Mouse (Mus musculus) gastrocnemius, adult 8-10 months (tissue): ENCODE data around the gene Thada. TPM values are rescaled to one million over a fixed set of nuclear protein-coding genes. Genes with fewer than 3 reads are reported as not detected.
"Not testable (repeated sequence)": the region's sequence is repeated elsewhere in the genome, so short reads cannot be mapped to it uniquely, and the experiment has no call there.

Source experiments
- DNase-seq, 2 experiments: peaks; one replicate each; pipeline ENCODE4 v3.0.0; 2022; ENCODE audit warnings: low spot score in 2 of 2
- total RNA-seq, 4 experiments: library from RNA; stranded (reverse); gene quantifications; 2 replicates each; pipeline ENCODE4 v1.2.4; 2022

Thada gene
- total RNA-seq, 4 experiments from 2014 or later, result 4.4 to 6.3 (median 5.6) TPM

DNA sequence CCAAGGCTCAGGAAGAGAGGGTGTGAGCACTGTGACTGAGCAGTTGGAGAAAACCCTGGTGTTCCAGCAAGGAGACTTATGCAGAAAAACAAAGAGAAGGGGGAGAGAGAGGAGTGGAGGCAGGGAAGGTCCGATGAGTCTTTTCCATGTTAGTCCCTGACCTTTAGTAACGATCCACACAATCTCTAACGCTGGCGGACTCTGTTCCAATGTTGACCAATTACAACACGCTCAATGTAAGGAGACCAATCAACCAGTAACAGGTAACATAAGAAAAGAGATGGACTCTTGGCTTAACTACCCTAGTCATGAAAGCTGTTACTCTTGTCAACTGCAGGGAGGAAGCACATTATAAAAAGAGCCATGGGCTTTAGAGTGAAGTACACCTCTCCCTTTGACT lies 160.9 kb downstream of the Thada start:
- no peak for DNase-seq

DNA sequence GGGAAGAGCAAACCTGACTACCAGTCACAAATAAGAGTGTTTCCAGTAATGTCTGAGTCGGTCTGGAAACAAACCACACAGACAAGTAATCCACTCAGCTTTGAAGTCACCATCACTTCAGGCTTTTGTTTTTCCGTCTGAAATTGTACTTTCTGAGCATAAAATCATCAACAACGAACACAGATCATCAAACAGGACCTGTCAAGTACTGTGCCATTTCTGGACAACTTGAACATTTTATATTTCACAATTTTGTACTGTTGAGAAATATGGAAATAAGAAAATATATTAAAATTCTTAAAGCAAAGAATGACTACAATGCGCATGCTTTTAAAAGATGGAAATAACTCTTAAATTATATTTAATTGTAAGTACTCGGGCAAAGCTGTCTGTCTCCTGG lies 161.9 kb downstream of the Thada start:
- DNase-seq, result no peak

DNA sequence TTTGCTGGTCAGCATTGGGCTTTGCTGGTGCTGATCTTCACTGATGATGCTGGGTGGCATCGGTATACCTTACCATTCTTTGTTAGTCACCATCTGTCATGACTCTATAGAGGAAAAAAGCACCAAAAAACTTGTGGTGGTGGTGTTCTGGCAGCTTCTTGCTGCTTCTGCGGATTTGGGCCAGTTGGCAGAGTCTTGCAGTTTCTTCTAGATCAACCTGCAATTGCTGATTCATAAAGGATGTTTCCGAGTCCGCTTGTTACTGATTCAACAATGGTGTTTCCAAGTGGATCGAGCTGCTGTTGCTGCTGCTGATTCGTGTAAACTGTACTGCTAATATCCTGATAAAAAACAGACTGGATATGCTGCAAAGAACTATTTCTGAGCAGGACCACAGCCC lies 168.0 kb downstream of the Thada start:
- no peak for DNase-seq

DNA sequence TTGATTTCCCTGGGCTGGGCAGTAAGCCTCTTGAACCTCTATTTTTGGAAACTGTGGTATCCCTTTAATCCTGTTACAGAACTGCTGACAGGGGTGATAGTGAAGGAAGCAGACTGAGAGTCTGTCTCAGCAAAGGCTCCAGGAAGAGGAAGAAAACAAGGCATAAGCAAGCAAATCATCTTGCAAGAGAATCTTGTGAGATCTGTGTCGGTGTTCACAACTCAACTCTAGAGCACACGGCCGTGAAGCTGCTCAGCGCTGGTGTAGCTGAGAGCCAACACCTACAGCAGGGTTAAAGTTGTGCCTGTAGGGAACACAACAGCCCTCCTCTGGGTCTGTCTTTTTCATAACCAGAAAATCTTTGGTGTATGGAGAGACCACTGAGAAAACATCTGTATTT lies 172.8 kb downstream of the Thada start:
- no peak for DNase-seq

DNA sequence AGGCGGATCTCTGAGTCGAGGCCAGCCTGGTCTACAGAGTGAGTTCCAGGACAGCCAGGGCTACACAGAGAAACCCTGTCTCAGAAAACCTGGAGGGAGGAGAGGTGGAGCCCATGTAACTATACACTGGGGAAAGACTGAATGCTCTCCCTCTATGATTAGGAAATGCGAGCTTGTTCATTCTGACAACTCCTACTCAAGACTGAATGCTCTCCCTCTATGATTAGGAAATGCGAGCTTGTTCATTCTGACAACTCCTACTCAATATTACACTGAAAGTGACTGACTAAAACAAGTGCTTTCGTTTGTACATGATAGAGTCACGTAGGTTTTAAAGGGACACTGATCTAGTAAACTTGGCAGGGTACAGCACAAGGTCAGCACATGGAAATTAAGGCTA lies 174.8 kb downstream of the Thada start:
- not testable (repeated sequence) for DNase-seq

DNA sequence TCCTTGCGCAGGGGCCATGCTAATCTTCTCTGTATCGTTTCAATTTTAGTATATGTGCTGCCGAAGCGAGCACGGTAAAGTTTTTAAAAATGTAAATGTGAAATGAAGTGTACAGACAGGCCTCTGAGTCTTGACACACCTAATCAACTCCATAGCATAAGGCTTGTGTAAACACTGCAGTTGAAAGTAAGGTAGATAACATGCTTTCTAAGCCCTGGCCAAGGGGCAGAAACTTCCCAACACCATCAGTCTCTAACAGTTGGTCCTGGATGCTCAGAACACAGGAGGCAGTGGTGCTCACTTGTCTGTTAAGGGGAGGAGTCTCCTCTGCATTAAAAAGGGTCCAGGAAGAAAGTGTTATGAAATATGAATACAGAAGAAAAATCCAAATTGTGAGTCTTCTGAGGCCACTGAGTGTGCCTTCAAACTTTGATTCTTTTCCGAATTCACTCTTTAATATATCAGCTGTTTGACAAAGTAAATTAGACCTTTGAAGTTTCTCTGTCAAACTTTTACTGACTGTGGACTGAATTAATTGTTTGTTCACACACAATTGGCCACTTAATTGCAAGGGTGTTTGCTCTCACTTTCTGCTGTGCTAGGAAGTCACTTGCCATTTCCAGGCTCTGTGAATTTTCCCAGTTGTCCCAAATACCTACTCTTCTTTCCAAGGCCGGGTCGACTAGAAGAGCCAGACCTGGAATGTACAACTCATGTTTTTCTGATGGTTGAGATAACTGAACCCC lies 178.2 kb downstream of the Thada start:
- no peak for DNase-seq

DNA sequence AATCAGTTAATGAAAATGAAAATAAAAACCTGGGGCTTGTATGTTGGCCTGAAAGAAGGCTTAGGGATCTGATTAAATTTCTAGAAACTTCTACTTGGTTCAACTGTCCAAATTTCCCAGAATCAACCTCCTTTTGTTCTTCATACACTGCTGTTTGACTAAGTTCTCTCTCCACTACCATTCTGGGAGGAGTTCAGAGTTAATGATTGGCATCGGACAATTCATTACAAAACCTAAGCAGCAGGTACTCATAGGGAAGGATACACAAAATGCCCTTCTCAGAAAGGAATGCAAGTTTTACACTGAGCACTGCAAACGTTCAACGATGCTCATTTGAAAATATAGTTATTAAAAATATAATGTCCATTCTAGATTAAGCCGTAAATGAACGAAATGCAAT lies 179.5 kb downstream of the Thada start:
- DNase-seq, result no peak

DNA sequence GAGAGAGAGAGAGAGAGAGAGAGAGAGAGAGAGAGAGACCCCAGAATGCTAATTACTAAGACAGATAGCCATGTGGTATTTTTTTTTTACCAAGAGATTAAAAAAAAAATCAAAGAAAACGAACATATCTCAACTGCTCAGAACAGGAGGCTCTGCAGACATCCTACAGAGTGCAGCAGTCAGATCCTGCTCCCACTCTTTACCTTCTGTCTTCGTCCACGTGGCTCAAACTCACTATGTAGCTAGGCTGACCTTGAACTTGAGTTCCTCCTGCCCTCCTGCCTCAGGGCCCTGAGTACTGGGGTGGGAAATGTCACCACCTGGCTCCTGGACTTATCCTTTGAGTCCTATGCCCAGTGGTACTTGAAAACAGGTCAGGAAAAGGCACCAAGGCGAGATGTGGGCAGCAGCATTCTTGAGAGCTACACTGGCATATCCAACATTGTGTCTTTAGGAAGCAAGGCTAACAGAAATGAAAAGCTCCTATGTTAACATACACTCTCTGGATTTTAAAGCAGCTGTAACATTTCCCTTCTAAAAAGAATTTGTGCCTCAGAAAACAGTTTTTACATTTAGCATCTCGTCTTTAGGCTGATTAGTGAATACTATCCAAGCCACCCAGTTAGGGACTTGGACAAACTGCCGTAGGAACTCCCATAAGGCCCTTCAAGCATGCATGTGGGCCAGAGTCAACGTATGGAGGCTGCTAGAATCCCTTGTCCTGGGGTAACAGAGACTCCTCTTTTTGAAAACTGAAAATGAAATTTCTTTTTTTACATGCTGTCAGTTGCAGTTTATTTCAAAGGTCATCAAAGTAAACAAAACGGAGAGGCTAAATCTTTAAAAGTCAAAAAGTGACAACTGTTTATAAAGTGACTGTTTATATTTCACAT lies 183.4 kb downstream of the Thada start:
- DNase-seq, result no peak

DNA sequence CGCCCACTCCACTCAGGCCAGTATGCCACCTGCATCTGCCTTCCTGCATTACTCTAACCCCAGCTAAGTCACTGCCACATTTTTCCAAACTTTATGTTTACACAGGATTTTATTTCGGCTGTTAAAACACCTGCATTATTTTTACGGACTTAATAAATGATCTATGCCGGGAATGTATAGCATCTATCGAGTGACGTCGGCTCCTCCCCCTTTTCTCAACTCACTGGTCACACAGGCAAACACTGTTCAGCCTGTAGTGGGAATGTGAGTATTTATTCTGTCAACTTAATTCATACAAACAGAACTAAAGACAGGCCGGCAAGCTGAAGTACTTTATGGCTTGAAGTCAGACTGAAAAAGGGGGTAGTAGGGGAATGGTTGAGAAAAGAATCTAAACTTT lies 187.0 kb downstream of the Thada start:
- no peak for DNase-seq

DNA sequence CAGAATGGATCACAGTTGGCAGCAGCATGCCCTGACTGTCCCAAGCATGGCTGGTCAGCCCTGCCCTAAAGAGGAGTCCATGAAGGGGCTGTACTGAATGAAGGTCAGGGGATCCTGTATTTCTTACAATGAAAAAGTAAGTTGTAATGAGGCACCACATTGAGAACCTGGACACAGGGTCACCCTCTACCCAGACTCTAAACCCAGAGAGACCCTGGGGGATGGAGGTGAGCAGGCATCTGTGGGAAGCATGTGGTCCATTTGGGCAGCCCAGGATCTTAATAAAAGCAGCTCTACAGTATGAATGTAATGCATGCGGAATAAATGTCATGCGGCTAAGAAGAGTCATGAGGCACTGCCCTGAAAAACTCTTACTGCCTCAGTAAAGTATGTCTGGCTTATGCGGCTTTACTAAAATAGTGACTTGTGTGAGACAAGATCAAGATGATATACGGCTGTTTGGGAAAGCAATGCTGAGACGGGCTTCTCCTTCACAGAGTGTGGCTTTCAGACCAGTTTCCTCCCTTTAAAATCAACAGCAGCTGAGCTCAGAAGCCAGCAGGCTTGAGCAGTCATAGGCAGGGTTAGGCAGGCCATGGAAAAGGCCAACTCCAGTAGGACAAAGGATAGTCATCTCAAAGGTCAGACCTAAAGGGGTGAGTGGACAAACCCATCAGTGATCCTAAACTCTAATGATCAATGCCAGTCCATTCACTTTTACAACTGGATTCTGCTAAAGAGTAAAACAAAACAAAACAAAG lies 187.6 kb downstream of the Thada start:
- DNase-seq, result no peak

DNA sequence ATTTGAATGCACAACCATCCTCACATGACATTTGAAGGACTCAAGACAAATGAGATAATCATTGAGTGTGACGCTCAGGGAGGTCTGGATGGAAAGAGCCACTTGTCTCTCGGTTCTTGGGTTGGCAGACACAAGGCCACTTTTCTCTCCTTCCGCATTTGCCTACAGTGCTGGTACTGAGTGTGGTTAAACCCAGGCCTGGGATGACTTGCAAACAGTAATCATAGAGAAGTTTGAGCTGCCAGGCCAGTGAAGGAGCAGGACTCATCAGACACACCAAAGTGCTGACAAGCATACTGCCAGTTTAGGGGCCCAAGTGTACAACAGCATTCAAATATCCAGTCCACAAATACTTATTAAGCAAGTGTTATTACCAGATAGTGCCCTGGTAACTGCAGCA lies 191.0 kb downstream of the Thada start:
- DNase-seq, result no peak

DNA sequence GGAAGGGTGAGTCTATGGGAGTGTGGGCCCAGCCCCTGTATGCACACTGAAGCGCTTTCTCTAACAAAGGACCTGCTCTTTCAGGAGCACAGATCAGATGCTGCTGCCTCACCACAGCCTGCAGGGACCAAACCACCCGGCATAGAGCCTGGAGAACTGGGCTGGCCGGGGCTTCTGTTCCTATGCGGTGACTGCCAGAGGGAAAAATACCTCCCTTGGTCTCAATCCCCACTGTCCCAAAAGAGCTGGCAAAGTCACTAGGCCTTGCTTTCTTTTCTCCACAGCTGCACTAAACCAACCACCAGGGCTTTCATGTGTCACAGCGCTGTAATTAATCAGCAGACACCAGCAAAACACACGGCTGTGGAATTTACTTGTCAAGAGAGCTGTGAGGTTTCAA lies 191.8 kb downstream of the Thada start:
- no peak for DNase-seq

DNA sequence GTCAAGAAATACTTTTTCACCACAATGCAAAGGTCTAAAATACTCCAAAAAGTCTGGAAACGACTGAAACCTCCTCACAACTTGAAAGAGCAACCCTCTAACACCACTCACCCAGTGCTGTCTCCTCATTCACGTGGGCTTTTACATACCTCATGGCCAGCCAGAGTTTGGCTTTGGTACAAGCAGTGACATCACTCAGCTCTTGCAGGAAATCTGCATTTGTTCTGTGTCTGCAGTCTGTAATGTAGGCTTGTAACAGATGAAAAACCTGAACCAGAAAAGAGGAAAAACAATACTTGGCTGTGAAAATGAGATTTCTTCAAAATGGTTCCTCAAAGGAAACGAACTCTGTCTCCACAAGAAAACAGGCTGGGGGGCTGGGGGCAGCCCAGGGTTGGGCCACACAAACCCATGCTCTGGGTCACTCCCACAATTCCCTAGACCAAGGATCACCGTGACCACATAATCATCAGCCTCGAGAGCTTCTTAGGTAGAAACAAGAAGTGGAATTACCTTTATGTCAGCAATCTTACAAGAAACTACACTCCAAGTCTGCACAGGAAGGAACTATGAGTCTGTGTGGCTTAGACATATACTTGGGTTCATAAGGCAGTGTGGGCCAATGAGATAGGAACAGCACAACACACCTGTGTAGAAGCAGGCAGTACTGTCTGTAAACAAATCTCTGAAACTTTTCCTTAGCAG lies 193.3 kb downstream of the Thada start:
- DNase-seq, result no peak

DNA sequence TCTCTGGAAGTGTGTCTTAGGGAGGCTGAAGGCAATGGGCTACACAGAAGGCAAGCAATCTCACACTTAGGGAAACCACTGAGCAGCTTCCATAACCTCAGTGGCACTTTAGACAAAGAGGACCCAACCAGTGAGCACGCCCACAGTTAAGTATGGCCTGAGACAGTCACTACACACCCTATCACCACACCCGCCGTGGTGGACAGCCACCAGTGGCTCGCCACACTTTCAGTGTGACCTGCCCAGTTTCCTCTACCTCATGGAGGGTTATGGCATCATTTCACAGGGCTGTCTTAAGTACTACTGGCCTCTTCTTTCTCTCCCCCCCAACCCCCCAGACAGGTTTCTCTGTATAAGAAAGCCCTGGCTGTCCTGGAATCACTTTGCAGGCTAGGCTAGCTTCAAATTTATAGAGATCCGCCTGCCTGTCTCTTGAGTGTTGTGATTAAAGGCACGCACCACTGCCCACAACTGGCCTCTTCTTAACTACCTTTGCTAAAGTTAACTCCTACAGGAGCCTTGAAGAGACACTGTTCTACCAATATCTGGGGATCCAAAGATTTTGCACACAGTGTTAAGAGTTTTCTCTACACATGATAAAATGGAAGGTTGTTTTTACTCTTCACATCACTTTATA lies 194.3 kb downstream of the Thada start:
- no peak for DNase-seq

DNA sequence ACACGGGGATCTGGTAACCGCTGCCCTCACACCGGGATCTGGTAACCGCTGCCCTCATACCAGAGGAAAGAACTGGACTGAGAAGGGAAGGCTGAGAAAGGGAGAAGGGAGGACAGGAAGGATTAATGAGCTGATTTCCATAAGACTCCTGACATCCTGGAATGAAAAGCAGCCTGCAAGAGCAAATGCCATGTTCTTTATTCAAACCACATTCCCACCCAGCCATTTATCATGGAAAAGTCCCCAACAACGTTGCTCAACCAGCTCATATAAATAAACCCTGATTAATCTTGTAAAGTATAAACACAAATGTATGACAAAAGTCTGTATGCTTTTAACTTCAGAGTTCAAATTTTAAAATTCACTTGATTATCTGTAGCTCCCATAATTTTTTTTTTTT lies 196.3 kb downstream of the Thada start:
- DNase-seq, result no peak

DNA sequence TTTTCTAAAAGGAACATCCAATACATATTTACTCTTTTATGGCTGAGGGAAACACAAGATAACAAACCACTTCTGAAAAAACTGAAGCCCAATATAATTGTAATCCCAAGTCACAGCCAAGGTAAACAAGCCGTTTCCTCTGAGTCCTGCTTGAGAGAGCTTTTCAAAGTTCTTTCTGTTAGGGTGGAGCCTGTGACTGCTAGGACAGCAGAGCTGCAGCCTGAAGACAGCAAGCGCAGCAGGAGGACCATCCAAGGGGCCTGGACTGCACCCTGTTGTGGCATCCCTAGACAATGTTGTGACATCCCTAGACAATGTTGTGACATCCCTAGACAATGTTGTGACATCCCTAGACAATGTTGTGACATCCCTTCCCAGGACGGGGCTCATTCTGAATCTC lies 197.6 kb downstream of the Thada start:
- DNase-seq, result no peak

DNA sequence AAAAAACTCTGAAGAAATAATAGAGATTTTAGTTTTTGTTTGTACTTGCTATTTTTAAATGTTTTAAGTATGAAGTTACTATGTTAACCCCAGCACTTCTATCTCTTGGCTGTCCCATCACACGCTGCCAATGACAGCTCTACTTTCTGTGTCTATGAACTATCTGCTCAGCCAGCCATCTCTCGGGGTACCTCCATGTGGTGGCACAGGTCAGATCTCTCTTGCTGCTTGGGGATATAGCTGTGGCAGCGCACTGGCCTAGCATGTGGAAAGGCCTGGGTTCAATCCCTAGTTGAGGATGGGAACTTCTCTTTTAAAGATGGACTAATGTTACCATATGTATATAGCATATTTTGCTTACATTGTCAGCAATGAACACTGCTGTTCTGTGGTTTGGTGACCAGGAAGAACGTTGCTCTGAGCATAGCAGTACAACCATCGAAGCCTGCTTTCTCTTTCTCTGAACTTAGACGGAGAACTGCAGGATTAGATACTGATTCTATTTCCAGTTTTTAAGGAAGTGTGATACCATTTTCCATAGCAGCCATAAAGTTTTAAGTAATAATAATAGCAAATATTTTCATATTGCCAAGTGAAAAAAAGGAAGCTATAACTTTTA lies 198.4 kb downstream of the Thada start:
- DNase-seq, result no peak

DNA sequence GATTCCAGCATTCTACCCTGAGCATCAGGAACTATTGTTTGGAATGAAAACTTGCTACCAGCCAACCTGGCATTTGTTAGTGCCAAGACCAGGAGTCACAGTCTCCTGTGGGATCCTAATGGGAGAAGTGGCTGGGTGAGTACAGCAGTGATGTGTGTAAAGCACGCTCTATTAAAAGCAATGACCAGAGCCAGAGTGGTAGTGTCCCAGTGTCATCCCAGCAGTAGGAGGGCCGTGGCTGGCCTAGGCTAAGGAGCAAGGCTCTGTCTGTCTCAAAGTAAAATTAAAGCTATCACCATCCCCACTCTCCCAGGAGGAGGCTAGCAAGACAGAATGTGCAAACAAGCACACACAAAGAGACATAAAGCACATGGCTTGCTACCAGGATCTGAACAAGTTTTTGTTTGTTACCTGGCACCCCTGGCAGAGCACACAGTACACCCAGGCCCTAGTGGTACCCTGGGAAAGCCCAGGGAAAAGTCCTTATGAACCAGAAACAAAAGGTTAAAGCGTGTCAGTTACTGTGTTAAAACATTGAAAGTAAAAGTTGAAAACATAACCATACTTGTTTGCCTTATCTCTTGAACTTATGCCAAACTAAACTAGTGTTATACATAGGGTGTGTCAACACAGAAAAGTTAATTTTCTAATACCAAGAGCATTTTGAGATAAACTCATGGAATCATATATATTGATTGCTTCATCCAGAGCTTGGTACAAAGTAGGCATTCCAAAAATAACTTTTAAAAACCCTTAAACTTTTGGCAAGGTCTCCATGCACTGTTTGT lies 199.7 kb downstream of the Thada start:
- no peak for DNase-seq

DNA sequence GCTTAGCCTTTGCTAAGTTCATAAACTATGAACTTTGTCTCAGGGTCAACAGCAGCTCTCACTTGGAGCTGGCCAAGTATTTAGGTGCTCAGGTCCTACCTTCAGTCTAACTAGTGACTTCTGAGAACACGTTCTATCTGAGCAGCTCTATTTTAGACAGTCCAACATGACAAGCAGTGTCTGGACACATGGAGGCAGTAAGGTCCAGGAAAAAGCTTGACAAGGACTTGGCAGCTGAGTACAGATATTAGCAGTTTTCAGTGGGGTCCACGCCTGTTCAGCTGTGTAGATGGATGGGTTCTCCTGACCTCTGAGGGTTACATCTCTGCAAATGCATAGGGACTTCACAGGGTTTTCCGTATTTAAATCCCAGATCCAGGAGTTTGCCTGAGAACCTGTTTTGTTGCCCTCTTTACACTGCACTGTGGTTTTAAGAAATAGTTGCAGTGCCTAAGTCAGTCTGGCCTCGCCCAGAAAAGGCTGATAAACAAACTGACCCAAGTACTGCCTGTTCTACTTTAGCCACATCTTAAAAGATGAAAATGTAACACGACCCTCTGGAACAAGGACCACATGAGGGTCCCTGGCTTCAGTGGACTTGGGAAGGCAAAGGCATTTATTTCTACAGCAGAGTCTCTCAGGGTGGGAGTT lies 200.4 kb downstream of the Thada start:
- no peak for DNase-seq
